8 mouse cellular contexts compared by ENCODE assay signal in the genomic region with DNA sequence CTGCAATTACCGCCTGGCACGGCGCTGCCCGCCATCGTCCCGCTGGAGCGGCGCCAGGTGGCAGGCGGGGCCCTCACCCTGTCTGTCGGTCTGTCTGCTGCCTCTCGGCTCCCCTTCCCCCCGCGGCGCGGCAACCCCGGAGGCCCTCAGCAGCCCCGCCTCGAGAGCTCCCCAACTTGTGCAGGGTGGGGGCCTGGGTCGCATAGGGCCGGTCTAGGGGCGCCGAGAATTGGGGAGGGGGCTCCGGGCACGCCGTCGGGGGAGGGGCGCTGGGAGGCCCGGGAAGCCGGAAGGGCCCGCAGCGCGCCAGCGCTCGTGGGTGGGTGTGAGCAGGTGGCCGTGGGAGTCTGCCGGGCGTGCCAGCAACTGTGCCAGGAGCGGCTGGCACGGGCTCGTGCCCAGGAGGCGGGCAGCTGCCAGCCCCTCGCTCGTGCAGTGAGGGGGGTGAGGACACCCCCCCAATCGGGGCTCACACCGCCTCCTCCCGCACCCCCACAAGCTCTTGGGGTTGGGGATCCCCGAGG. TPM values are rescaled to one million over a fixed set of nuclear protein-coding genes. Genes with fewer than 3 reads are reported as not detected.
DNase-seq lines count a peak whose midpoint lies in the region; ATAC-seq lines count a peak whose summit lies in the region.

No protein-coding gene starts in this region.

- DNase-seq in cerebellum, adult 9-11 months = peak; percentile 63
- no peak for DNase-seq in heart, embryonic 10.5 days (ENCODE audit: low spot score)
- peak; percentile 45 for DNase-seq in kidney, postnatal 14 days
- peak; percentile 76 for DNase-seq in right cerebral cortex, adult 18-20 months
- DNase-seq in natural killer cell, adult 2 months (ENCODE audit: low spot score in 2 of 2) = no peak

- under 1% methylated on average over 47 of the region's 47 CpGs for WGBS in heart, embryonic 10.5 days
- 2% methylated on average over 47 of the region's 47 CpGs for WGBS in liver, embryonic 15.5 days (ENCODE audit: insufficient replicate concordance)

- peaks cover 26% of the 10 kb centered on the region for H3K4me1 ChIP-seq in megakaryocyte, embryonic 14.5 days
- peaks cover 51% of the 10 kb centered on the region for H3K4me1 ChIP-seq in heart, embryonic 10.5 days
- H3K4me1 ChIP-seq in liver, embryonic 15.5 days (replicated peaks) = peaks cover 17% of the 10 kb centered on the region

- no peaks in the 10 kb centered on the region for H3K9me3 ChIP-seq in megakaryocyte, embryonic 14.5 days
- no peaks in the 10 kb centered on the region for H3K9me3 ChIP-seq in heart, embryonic 10.5 days
- H3K9me3 ChIP-seq in liver, embryonic 15.5 days (replicated peaks) = no peaks in the 10 kb centered on the region

- H3K27me3 ChIP-seq in megakaryocyte, embryonic 14.5 days (replicated peaks) = peaks cover 99% of the 10 kb centered on the region
- peaks cover 96% of the 10 kb centered on the region for H3K27me3 ChIP-seq in heart, embryonic 10.5 days (ENCODE audit: insufficient read depth, poor library complexity, severe bottlenecking)
- peaks cover 83% of the 10 kb centered on the region for H3K27me3 ChIP-seq in liver, embryonic 15.5 days

- ATAC-seq in megakaryocyte, adult 5-6 weeks (ENCODE audit: poor library complexity, severe bottlenecking) = no peak
- ATAC-seq in liver, embryonic 15.5 days (ENCODE audit: insufficient read depth) = no peak

- H3K9ac ChIP-seq in liver, embryonic 15.5 days = no peak overlapping the region

- no peaks in the 10 kb centered on the region for H3K36me3 ChIP-seq in megakaryocyte, embryonic 14.5 days (replicated peaks; ENCODE audit: low read length)
- no peaks in the 10 kb centered on the region for H3K36me3 ChIP-seq in heart, embryonic 10.5 days
- no peaks in the 10 kb centered on the region for H3K36me3 ChIP-seq in liver, embryonic 15.5 days (replicated peaks)

- H3K4me3 ChIP-seq in megakaryocyte, embryonic 14.5 days (replicated peaks) = peak overlapping the region; percentile 65
- H3K4me3 ChIP-seq in heart, embryonic 10.5 days = peak overlapping the region; percentile 64
- H3K4me3 ChIP-seq in liver, embryonic 15.5 days (replicated peaks) = peak overlapping the region; percentile 38

- peak overlapping the region; percentile 80 for H3K27ac ChIP-seq in heart, embryonic 10.5 days
- no peak overlapping the region for H3K27ac ChIP-seq in liver, embryonic 15.5 days (replicated peaks)

- peak overlapping the region; percentile 63 for H3K4me2 ChIP-seq in liver, embryonic 15.5 days

RNA-seq across cellular contexts. Expression of a gene that starts 4.5 kb away (rescaled TPM):
- polyA plus RNA-seq in megakaryocyte, embryonic 14.5 days (2012; ENCODE audit: insufficient read depth, low replicate concordance) = not detected in 2 replicates
- not detected in 2 replicates for total RNA-seq in megakaryocyte, adult 5-6 weeks (2015)
- not detected in 2 replicates for total RNA-seq in megakaryocyte, adult 5-6 weeks (2017)
- 0.07 and 0.20 TPM in 2 replicates for polyA plus RNA-seq in heart, embryonic 10.5 days (2016; fragmentation: Nextera tagmentation; extraction: Ambion mirVana)
- polyA plus RNA-seq in liver, embryonic 15.5 days (2015; fragmentation: Nextera tagmentation; extraction: Ambion mirVana) = not detected in 2 replicates

Comparison
In these comparisons a context has a peak if more than half of its experiments do, and no peak if none do; other contexts are left out.
1. DNase-seq: peak in cerebellum, adult 9-11 months (single experiment), kidney, postnatal 14 days (single experiment) and right cerebral cortex, adult 18-20 months (single experiment); none in heart, embryonic 10.5 days (single experiment) and natural killer cell, adult 2 months (0 of 2).
2. Peak in every context shown above with its lines, with median percentiles within 50 percentile points of each other: H3K4me3 ChIP-seq.